Mouse (Mus musculus) cerebellum, postnatal 10 days (tissue): ENCODE data around the gene Odaph.

Experiments
- DNase-seq, 2 experiments: peaks; one replicate each; pipeline ENCODE4 v3.0.0; 2021; ENCODE audit warnings: mixed read lengths in 2 of 2

Odaph gene

DNA sequence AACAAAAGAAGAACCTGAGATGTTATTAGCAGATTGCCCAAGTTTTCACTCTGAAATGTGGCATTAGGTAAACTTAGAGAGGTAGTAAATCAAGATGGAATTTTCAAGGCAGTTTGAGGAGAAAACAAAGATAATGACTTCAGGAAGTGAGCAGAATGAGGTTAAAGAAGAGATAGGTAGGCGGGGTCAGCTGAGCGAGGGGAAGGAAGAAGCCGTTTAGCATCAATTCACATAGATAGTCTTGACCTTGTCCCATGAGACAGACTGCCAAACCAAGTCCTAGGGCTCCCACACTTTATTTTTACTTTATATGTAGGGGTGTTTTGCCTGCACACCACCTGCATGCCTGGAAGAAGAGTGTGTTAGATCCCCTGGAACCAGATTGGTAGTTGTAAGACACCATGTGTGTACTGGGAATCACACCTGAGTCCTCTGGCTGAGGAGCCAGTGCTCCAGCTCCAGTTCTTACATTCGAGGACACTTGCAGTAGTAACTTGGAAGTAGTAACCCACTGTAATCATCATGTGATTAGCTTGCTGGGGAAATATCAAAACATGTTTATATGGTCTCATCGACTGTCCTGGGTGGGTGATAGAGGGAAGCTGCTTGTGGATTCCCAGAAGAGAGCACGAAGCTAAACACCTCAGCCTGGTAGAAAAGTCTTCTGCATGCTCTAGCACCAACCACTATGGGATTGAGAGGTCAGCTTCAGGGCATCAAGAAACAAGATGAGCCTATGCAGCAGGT, 4.1 kb downstream of the Odaph start:
- DNase-seq, result no peak

DNA sequence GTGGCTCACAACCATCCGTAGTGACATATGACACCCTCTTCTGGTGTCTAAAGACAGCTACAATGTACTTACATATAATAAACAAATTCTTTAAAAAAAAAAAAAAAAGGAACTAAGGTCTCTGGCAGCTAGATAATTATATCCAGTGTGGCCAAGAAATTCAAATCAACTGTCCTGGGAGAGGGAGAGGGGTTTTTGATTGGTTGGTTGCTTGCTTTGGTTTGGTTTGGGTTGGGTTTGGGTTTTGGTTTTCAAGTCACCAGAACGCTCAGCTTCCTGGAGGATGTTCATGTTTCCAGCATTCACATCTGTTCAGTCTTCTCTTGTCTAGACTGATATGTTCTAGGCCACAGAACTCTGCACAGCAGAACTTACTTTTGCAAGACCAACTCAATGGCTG, 5.8 kb downstream of the Odaph start:
- DNase-seq, result no peak

DNA sequence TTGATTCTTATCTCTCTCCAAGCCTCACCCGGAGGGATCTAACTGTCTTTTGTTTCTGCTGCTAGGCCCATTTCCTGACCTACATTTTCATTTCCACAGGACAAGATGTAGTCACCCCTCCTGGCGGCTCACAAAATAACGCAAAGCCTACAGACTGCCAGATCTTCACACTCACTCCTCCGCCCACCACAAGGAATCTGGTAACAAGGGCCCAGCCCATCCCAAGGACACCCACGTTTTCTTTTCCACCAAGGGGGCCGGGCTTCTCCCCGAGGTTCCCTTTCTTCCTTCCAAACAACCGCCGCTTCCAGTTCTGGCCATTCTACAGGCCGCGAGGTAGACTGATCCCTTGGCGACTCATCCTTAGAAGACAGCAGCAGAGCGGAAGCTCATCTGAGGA, 7.3 kb downstream of the Odaph start:
- DNase-seq, result peak in 1 of 2 experiments; percentile 15

DNA sequence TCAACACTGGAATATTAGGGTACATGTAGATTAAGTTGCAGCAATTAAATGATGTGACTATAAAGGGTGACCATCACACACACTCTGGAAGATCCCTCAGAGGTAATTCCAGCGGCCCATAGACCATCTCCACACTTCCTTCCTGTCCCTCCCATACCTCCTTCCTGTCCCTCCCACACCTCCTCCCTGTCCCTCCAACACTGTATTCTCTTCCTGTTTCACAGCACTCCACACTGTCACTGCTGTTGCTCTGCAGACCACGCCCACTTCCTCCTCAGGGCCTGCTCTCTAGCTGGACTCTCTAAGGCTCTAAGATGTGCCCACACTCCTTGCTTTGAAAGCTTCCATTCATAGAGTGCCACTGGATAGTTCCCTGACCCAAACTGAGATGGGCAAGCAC, 13.5 kb downstream of the Odaph start:
- DNase-seq, result no peak

DNA sequence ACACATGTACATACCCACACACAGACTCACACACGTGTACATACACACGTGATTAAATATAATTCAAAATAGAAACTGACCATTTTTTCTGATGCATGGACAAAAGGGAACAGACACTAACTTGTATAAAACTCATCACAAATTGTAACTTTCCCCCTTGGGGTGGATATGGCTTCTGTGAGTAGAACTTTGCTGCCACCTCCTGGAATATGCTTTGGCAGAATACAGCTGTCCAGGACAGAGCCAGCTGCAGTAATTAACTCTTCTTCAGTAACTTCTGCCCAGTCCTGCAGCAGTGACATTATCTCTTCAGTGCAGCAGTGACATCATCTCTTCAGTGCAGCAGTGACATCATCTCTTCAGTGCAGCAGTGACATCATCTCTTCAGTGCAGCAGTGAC, 15.7 kb downstream of the Odaph start:
- DNase-seq, result peak; percentile 13 to 21

DNA sequence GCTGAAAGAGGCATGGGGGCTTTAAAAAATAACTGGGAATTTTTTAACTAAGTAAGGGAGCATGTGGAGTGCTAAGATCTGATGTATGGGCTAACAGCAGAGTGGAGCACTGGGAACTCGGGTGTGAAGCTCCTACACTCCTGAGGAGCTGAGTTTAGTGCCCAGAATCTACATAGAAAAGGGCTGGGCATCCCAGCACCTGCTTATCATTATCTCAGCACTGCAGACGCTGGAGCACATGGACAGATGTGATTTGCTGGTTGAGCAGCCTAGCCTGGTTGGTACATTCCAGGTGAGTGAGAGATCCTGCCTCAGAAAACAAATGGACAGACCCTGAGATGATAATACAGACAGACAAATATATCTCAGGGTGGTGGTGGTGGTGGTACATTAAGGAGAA, 22.6 kb downstream of the Odaph start:
- no peak for DNase-seq

DNA sequence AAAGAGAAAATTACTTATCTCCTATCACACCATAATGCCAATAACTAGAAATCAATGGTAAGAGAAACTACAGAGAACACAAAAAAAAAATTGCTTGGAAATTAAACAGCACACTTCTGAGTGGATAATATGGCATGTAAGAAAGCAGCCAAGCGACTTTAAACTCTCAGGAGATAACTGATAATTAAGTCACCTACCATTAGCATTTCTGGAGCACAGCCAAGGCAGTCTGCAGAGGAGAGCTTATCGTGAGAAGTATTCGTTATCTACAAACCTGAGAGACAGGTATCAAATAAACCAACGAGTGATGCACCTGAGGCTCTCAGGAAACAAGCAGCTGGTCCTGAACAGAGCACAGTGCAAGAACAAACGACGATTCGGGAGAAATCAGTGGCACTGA, 24.5 kb downstream of the Odaph start:
- no peak for DNase-seq

DNA sequence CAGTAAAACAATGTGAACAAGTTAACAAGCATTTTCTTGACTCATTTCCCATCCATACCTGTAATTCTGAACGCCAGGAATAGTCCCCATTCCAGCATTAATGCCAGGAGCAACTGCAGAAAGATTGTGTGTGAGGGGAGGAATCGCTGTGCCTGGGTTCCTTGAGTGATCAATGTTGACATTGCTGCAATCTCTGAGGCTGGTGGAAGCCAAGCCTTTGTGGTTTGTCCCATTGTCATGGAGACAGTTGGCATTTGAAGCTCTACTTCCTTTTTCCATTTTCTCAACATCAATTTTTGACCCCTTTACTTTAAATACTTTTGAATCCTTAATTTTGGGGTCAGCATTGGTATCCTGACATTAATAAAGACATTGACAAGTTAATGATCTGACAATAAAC, 32.7 kb downstream of the Odaph start:
- DNase-seq, result no peak

DNA sequence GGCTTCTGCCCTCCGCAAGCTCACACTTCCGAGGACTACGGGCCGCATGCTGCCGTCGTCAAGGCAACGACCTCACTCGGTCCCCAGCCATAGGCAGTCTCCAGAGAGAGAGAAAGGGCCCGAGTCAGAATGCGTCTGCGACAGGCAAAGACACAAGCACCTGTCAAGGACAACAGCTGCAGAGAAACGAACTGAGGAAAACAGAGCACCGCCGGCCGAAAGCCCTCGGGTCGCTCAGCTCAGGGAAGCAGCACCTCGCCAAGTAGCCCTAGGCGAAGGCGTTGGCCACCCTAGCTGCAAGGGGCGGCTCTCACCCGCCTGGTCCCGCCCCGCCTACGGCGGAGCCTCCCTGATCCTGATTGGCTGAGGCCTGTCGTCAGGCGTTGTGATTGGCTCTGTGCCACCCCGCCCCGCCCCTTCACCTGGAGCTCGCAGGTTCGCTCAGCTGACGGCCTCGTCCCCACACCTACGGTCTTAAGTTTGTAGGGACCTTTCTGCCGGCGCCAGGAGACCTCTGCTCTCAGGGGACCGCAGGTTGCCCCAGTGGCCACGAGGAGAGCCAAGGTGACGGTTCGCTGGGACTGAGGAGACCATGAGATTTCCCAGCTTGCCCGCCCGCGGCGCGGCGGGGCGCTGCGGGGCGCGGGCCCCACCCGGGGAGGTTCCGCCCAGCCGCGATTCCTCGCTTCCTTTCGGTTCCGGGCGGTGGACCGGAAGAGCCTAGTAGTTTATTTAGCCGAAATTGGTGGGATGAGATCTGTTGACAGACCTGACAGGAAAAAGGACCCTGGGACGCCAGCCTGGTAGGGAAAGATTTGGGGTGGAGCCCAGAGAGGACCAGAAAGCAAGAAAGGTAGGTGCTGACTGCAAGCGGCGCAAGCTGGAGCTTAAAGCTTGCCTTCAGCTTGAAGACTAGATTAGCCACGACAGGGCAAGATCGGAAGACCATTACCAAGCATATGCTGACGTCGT, 55.4 kb downstream of the Odaph start:
- DNase-seq, result peak; percentile 98 to 99

DNA sequence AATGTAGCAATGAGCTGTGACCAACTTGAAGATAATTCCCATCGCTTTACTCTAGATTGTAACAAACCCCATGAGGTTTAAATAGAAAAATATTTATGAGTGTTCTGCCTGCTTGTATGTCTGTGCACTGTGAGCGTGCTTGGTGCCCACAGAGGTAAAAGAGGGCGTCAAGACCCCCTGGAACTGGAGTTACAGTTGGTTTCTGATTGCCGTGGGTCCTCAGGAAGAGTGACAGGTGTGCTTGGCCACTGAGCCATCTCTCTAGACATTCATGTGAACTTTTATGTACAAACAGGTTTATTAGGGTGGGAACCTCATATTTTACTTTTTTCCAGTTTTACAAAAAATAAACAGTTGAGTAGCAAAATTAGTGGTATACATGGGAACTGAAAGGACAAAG, 56.5 kb downstream of the Odaph start, which contains the start of gene Cdkl2:
TSS of gene Cdkl2 (minus strand) at position 101 of the 400 bp plus-strand sequence.
- DNase-seq, result no peak
